Mouse (Mus musculus): Measurements from ENCODE around the gene Zfp968. TPM values are rescaled to one million over a fixed set of nuclear protein-coding genes. Genes with fewer than 3 reads are reported as not detected.
"Not testable (repeated sequence)": the region's sequence is repeated elsewhere in the genome, so short reads cannot be mapped to it uniquely, and the experiment has no call there.

Zfp968 gene
- polyA plus RNA-seq (2014; fragmentation: Nextera tagmentation; extraction: Ambion mirVana), result 4.2 and 5.6 TPM in 2 replicates

GRCm38 (mm10) chr2:175372136-175372535, at the start of gene Zfp968:
Gene Zfp968 (plus strand): TSS chr2:175372436.
- not testable (repeated sequence) for H3K9ac ChIP-seq (ENCODE audit: low read length); H3K4me1 ChIP-seq (ENCODE audit: control insufficient read depth, insufficient read depth, low read length); H3K9me3 ChIP-seq (ENCODE audit: control insufficient read depth, low read length); H3K36me3 ChIP-seq (ENCODE audit: control insufficient read depth, insufficient read depth, low read length); H3K4me2 ChIP-seq (ENCODE audit: low read depth); H3K27ac ChIP-seq (ENCODE audit: low read depth, low read length); DNase-seq (ENCODE audit: low spot score); H3K4me3 ChIP-seq (ENCODE audit: low read depth, low read length); H3K27me3 ChIP-seq (ENCODE audit: control insufficient read depth, insufficient read depth, low read length); ATAC-seq (ENCODE audit: insufficient read depth, low FRiP score, low TSS enrichment)
- WGBS, result no CpG with 5 or more reads among the region's 6 CpGs

GRCm38 (mm10) chr2:175338097-175338496, 34.1 kb upstream of the Zfp968 start, which contains the start of gene Gm4631:
Gene Gm4631 (minus strand): TSS chr2:175338197.
- ATAC-seq (ENCODE audit: insufficient read depth, low FRiP score, low TSS enrichment), result not testable (repeated sequence)

More at GRCm38 (mm10) chr2:175338097-175338496, 34.1 kb upstream of the Zfp968 start, which contains the start of gene Gm4631:
- no CpG with 5 or more reads among the region's 8 CpGs for WGBS
- not testable (repeated sequence) for DNase-seq (ENCODE audit: low spot score); H3K27ac ChIP-seq (ENCODE audit: low read depth, low read length); H3K9ac ChIP-seq (ENCODE audit: low read length); H3K4me3 ChIP-seq (ENCODE audit: low read depth, low read length); H3K4me2 ChIP-seq (ENCODE audit: low read depth); H3K4me1 ChIP-seq (ENCODE audit: control insufficient read depth, insufficient read depth, low read length); H3K36me3 ChIP-seq (ENCODE audit: control insufficient read depth, insufficient read depth, low read length); H3K9me3 ChIP-seq (ENCODE audit: control insufficient read depth, low read length); H3K27me3 ChIP-seq (ENCODE audit: control insufficient read depth, insufficient read depth, low read length)

Other genes with a start within 250 kb of the Zfp968 start
- 3.0 and 3.5 TPM in 2 replicates for gene Gm14399, start 230.4 kb upstream of the Zfp968 start, polyA plus RNA-seq (2014; fragmentation: Nextera tagmentation; extraction: Ambion mirVana)
- gene Gm14443, start 196.6 kb upstream of the Zfp968 start, polyA plus RNA-seq (2014; fragmentation: Nextera tagmentation; extraction: Ambion mirVana), result 0.90 and 1.2 TPM in 2 replicates
- 9.9 and 10.4 TPM in 2 replicates for gene Gm14391, start 165.5 kb upstream of the Zfp968 start, polyA plus RNA-seq (2014; fragmentation: Nextera tagmentation; extraction: Ambion mirVana)
- 0.52 TPM in 1 of 2 replicates, not detected in the other for gene Gm14440, start 97.3 kb upstream of the Zfp968 start, polyA plus RNA-seq (2014; fragmentation: Nextera tagmentation; extraction: Ambion mirVana)
- gene Gm4631, start 34.2 kb upstream of the Zfp968 start, polyA plus RNA-seq (2014; fragmentation: Nextera tagmentation; extraction: Ambion mirVana), result 18.4 and 19.3 TPM in 2 replicates
- 21.1 and 28.3 TPM in 2 replicates for gene Gm4724, start 63.4 kb downstream of the Zfp968 start, polyA plus RNA-seq (2014; fragmentation: Nextera tagmentation; extraction: Ambion mirVana)
- 6.7 and 8.2 TPM in 2 replicates for gene Zfp965, start 97.5 kb downstream of the Zfp968 start, polyA plus RNA-seq (2014; fragmentation: Nextera tagmentation; extraction: Ambion mirVana)

Data from neural tube, embryonic 11.5 days (tissue).